ENCODE assay signal across 32 mouse cellular contexts in the genomic region with DNA sequence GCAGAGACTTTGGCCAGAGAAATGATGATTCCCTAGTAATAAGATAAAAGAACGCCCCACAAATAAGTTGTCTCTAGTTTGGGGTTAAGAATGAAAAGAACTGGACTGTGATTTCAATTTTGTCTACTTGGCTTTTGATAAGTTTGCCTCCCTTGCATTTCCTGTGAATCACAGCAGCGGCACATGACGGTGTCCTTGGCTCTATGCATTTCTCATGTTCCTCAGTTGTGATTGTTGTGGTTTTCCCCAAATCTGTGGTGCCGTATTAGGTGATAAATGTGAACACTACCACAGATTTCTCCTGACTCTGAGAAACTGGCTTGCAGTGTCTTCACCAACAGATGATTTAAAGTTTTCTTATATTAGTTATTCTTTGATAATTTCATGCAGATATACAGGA. TPM values are rescaled to one million over a fixed set of nuclear protein-coding genes. Genes with fewer than 3 reads are reported as not detected.
"Had no signal": no experiment of that assay in that cellular context is flagged by ENCODE, and none has a peak within 500 bp of the region (broad histone marks: within the 10 kb centered on the region; RNA-seq: fewer than 3 reads in every experiment).

No protein-coding gene starts in this region.

- H3K36me3 ChIP-seq: intestine, embryonic 15.5 days; limb, embryonic 15.5 days; liver, embryonic 12.5 days had no signal

- H3K4me1 ChIP-seq: hindbrain, embryonic 10.5 days; hindbrain, embryonic 12.5 days; intestine, embryonic 15.5 days; kidney, embryonic 15.5 days had no signal

- H3K27me3 ChIP-seq: heart, embryonic 12.5 days; hindbrain, embryonic 12.5 days; intestine, embryonic 15.5 days; kidney, embryonic 15.5 days; limb, embryonic 13.5 days; limb, embryonic 15.5 days; liver, embryonic 12.5 days had no signal

- DNase-seq: gastrocnemius, postnatal 25 days; heart, adult 18-20 months; heart, postnatal 10 days; heart, postnatal 4 days; kidney, adult 18-20 months; kidney, adult 8-10 months; kidney, postnatal 14 days; kidney, postnatal 36 days; layer of hippocampus, postnatal 36 days; left cerebral cortex, postnatal 4 days had no signal

- H3K4me3 ChIP-seq: heart, embryonic 10.5 days; heart, embryonic 12.5 days; hindbrain, embryonic 10.5 days; hindbrain, embryonic 12.5 days; intestine, embryonic 15.5 days; kidney, embryonic 15.5 days; limb, embryonic 13.5 days; limb, embryonic 15.5 days; liver, embryonic 12.5 days had no signal

- H3K9me3 ChIP-seq: heart, embryonic 10.5 days; heart, embryonic 12.5 days; hindbrain, embryonic 10.5 days; hindbrain, embryonic 12.5 days; intestine, embryonic 15.5 days; kidney, embryonic 15.5 days; limb, embryonic 13.5 days; limb, embryonic 15.5 days; liver, embryonic 12.5 days had no signal

- H3K9ac ChIP-seq: hindbrain, embryonic 12.5 days; hindbrain, embryonic 14.5 days; intestine, embryonic 15.5 days; kidney, embryonic 15.5 days; limb, embryonic 13.5 days; limb, embryonic 15.5 days; liver, embryonic 12.5 days; liver, embryonic 14.5 days had no signal

- H3K27ac ChIP-seq: heart, embryonic 10.5 days; hindbrain, embryonic 10.5 days; hindbrain, embryonic 12.5 days; hindbrain, embryonic 14.5 days; intestine, embryonic 15.5 days; kidney, embryonic 15.5 days; kidney, postnatal 0 days; limb, embryonic 13.5 days; limb, embryonic 15.5 days; liver, embryonic 12.5 days; liver, embryonic 14.5 days had no signal

RNA-seq across cellular contexts. Expression of a gene that starts 38.3 kb away (rescaled TPM):
- polyA plus RNA-seq: inflammation-experienced regulatory T-cells, adult 6 months had no signal

RNA-seq across cellular contexts. Expression of a gene that starts 42.6 kb away (rescaled TPM):
- total RNA-seq: gastrocnemius, adult 8-10 months; gastrocnemius, postnatal 25 days; gastrocnemius, postnatal 4 days; granulocyte monocyte progenitor cell, adult 5-6 weeks; left cerebral cortex, adult 8-10 months; left cerebral cortex, postnatal 10 days; liver, adult 2 months had no signal
- polyA plus RNA-seq: hindbrain, embryonic 10.5 days; hindbrain, embryonic 12.5 days; inflammation-experienced regulatory T-cells, adult 6 months; intestine, embryonic 15.5 days; intestine, postnatal 0 days; kidney, embryonic 15.5 days; kidney, postnatal 0 days; large intestine, adult 2 months; limb, embryonic 11.5 days; limb, embryonic 13.5 days; limb, embryonic 15.5 days; liver, adult 2 months had no signal
